Mouse (Mus musculus): ENCODE measurements at regions not wholly inside any gene's neighbourhood (a gene's known extent, or its start where the extent isn't known, plus 50 kb on each side); places are given as distances from the start of the nearest gene placed in this dataset.

- no peak for DNase-seq (ENCODE audit: low read depth, low spot score)
- Histone ChIP-seq H3K9ac (ENCODE audit: control insufficient read depth, low read depth, low read length, poor library complexity, severe bottlenecking) (no peak overlapping the region), H3K36me3 (ENCODE audit: control insufficient read depth in 1 of 2, insufficient read depth in 2 of 2, low read length in 2 of 2) (peaks cover 0 to 2% of the 10 kb centered on the region in 2 experiments; a peak in 1 of 4 replicates), H3K27ac (ENCODE audit: control insufficient read depth, low read depth, low read length) (no peak overlapping the region), H3K27me3 (ENCODE audit: control insufficient read depth in 1 of 2, insufficient read depth in 2 of 2, low read length in 2 of 2) (no peaks in the 10 kb centered on the region), H3K4me3 (ENCODE audit: control insufficient read depth in 1 of 2, insufficient read depth in 1 of 2, low read depth in 2 of 2, low read length in 2 of 2) (no peak overlapping the region), H3K4me1 (ENCODE audit: control insufficient read depth in 1 of 2, insufficient read depth in 2 of 2, low read length in 2 of 2) (no peaks in the 10 kb centered on the region; a peak in 1 of 4 replicates), H3K79me2 (ENCODE audit: control insufficient read depth, insufficient read depth, low read length, poor library complexity) (no peaks in the 10 kb centered on the region), H3K9me3 (replicated peaks; ENCODE audit: insufficient read depth, low read length) (no peaks in the 10 kb centered on the region)
- TF ChIP-seq POLR2AphosphoS5 (IDR thresholded peaks at IDR 0.05; ENCODE audit: borderline replicate concordance, low read depth, low read length), result no peak
- no peak for TF ChIP-seq MYC (IDR thresholded peaks at IDR 0.05; ENCODE audit: low read depth, low read length)
These were observed 135.0 kb downstream of the Slitrk5 start for GRCm38 (mm10) chr14:111809871-111810270.

DNA sequence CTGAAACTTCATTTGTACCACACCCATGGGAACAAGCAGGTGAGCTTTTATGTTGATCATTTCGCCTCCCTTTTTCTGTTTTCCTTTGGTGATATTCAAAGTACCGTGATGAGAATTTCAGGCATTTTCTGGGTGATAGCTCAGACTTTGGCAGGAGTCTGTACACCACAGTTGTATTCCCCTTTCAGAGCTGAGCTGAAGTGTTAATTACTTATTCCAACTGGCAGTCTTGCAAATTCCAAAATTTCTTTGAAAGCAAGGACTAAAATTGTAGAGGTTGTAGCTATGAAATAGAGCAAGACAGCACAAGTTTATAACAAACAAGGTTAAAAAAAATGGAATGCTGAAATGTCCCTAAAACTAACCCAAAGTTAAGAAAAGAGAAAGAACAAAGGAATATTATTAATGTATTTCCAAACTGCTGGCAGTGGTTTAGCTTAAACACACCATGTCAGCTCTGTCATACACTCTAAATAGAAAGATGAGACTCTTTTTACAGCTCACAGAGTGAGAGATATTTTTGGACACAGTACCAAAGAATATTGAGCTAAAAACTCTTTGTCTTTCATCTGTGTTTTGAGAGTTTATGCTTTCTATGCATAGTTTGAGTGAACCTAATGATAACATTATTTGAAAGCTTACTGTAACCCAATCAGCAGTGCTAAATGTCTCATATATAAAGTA, 147.3 kb downstream of the Slitrk5 start:
- Histone ChIP-seq H3K9ac (ENCODE audit: control insufficient read depth, low read depth, low read length, poor library complexity, severe bottlenecking) (no peak overlapping the region), H3K27me3 (ENCODE audit: control insufficient read depth in 1 of 2, insufficient read depth in 2 of 2, low read length in 2 of 2) (no peaks in the 10 kb centered on the region), H3K27ac (ENCODE audit: control insufficient read depth, low read depth, low read length) (no peak overlapping the region), H3K4me3 (ENCODE audit: control insufficient read depth in 1 of 2, insufficient read depth in 1 of 2, low read depth in 2 of 2, low read length in 2 of 2) (no peak overlapping the region), H3K36me3 (ENCODE audit: control insufficient read depth in 1 of 2, insufficient read depth in 2 of 2, low read length in 2 of 2) (no peaks in the 10 kb centered on the region), H3K79me2 (ENCODE audit: control insufficient read depth, insufficient read depth, low read length, poor library complexity) (no peaks in the 10 kb centered on the region), H3K9me3 (replicated peaks; ENCODE audit: insufficient read depth, low read length) (no peaks in the 10 kb centered on the region), H3K4me1 (ENCODE audit: control insufficient read depth in 1 of 2, insufficient read depth in 2 of 2, low read length in 2 of 2) (no peaks in the 10 kb centered on the region)
- TF ChIP-seq GABPA (IDR thresholded peaks at IDR 0.05; ENCODE audit: low read depth, low read length), result no peak
- TF ChIP-seq MEF2A (IDR thresholded peaks at IDR 0.05; ENCODE audit: extremely low read depth, insufficient replicate concordance, low read depth, low read length, poor library complexity, severe bottlenecking), result no peak
- TF ChIP-seq TCF12 (IDR thresholded peaks at IDR 0.05; ENCODE audit: low read depth, low read length), result no peak
- TF ChIP-seq ELF1 (IDR thresholded peaks at IDR 0.05; ENCODE audit: low read depth, low read length), result no peak
- TF ChIP-seq HCFC1 (IDR thresholded peaks at IDR 0.05; ENCODE audit: low read depth, low read length), result no peak
- no peak for TF ChIP-seq TAL1 (IDR thresholded peaks at IDR 0.05; ENCODE audit: low read length)
- TF ChIP-seq BHLHE40 (IDR thresholded peaks at IDR 0.05; ENCODE audit: borderline replicate concordance, low read depth, low read length), result no peak
- TF ChIP-seq MAX (IDR thresholded peaks at IDR 0.05; ENCODE audit: low read length), result no peak
- TF ChIP-seq MAZ (IDR thresholded peaks at IDR 0.05; ENCODE audit: low read depth, low read length), result no peak
- no peak for DNase-seq (ENCODE audit: low read depth, low spot score)
